Mouse (Mus musculus) heart, adult 2 months (tissue): Measurements from ENCODE around the gene Rab39b.

Experiments
- CTCF ChIP-seq: fragments of 200-600 bp; IDR thresholded peaks from 2 replicates; pipeline ENCODE4 v1.8.1; 2022; ENCODE audit warnings: antibody characterized with exemption, mild to moderate bottlenecking, moderate library complexity
- EP300 ChIP-seq: fragments of 200-500 bp; IDR thresholded peaks from 2 replicates; pipeline ENCODE4 v1.6.1; 2011; ENCODE audit warnings: low read depth, low read length, control low read depth; ENCODE audit not compliant: insufficient read depth
- POLR2A ChIP-seq: fragments of 200-500 bp; IDR thresholded peaks from 2 replicates; pipeline ENCODE4 v1.6.1; 2011; ENCODE audit warnings: mild to moderate bottlenecking, low read depth, low read length, control low read depth; ENCODE audit not compliant: insufficient read depth

GRCm38 (mm10) chrX:75578539-75578938 lies 508 bp upstream of the Rab39b start:
- TF ChIP-seq POLR2A (no peak), CTCF (no peak), EP300 (no peak)
